Comparison of ENCODE assay signal across 8 mouse cellular contexts in genomic region chr11:70212423-70212822, GRCm38 (mm10). TPM values are rescaled to one million over a fixed set of nuclear protein-coding genes. Genes with fewer than 3 reads are reported as not detected.
A peak's percentile ranks its signal among the peaks of the same experiment; 100 is the strongest.
DNase-seq lines count a peak whose midpoint lies in the region; ATAC-seq and TF ChIP-seq lines count a peak whose summit lies in the region.

Slc16a11 (plus strand) TSS chr11:70212752.

- no peak within 1 kb of the TSS for H3K4me3 ChIP-seq in ES-Bruce4 (ENCODE audit: low read depth, low read length)
- H3K4me3 ChIP-seq in hindbrain, embryonic 12.5 days = no peak within 1 kb of the TSS
- H3K4me3 ChIP-seq in limb, embryonic 12.5 days (replicated peaks) = peak within 1 kb of the TSS; percentile 41
- H3K4me3 ChIP-seq in stomach, postnatal 0 days (ENCODE audit: low read depth, low read length) = peak within 1 kb of the TSS; percentile 29

- TF ChIP-seq POLR2A in ES-Bruce4 (IDR thresholded peaks at IDR 0.05; ENCODE audit: insufficient read depth, low read length) = no peak

- peak within 1 kb of the TSS; percentile 41 for H3K9ac ChIP-seq in ES-Bruce4 (ENCODE audit: low read depth, poor library complexity, severe bottlenecking)
- no peak within 1 kb of the TSS for H3K9ac ChIP-seq in hindbrain, embryonic 12.5 days
- no peak within 1 kb of the TSS for H3K9ac ChIP-seq in limb, embryonic 12.5 days (replicated peaks)
- no peak within 1 kb of the TSS for H3K9ac ChIP-seq in stomach, postnatal 0 days (ENCODE audit: low read length)

- no peak within 1 kb of the TSS for H3K27ac ChIP-seq in ES-Bruce4 (ENCODE audit: insufficient read depth, low read length)
- no peak within 1 kb of the TSS for H3K27ac ChIP-seq in hindbrain, embryonic 12.5 days
- no peak within 1 kb of the TSS for H3K27ac ChIP-seq in limb, embryonic 12.5 days
- H3K27ac ChIP-seq in stomach, postnatal 0 days (replicated peaks) = 0 out of 2 replicates have a peak within 1 kb of the TSS, but pooled peaks have one; percentile 35

- no peak for TF ChIP-seq CTCF in ES-Bruce4 (IDR thresholded peaks at IDR 0.05; ENCODE audit: low read depth, low read length)
- no peak for TF ChIP-seq CTCF in stomach, postnatal 0 days (IDR thresholded peaks at IDR 0.05; ENCODE audit: low read depth)

- no peak for TF ChIP-seq EP300 in ES-Bruce4 (IDR thresholded peaks at IDR 0.05; ENCODE audit: insufficient read depth, low read depth, low read length)
- no peak for TF ChIP-seq EP300 in stomach, postnatal 0 days (optimal IDR thresholded peaks at IDR 0.05)

- H3K36me3 ChIP-seq in ES-Bruce4 (ENCODE audit: control insufficient read depth, insufficient read depth, low read length, poor library complexity, severe bottlenecking) = no peaks in the 10 kb centered on the region
- peaks cover 10% of the 10 kb centered on the region for H3K36me3 ChIP-seq in hindbrain, embryonic 12.5 days
- H3K36me3 ChIP-seq in limb, embryonic 12.5 days = peaks cover 10% of the 10 kb centered on the region; the same call in 1 of the 2 replicates
- H3K36me3 ChIP-seq in stomach, postnatal 0 days (ENCODE audit: control insufficient read depth, insufficient read depth, low read length) = no peaks in the 10 kb centered on the region

- no peaks in the 10 kb centered on the region for H3K27me3 ChIP-seq in ES-Bruce4 (ENCODE audit: control insufficient read depth, insufficient read depth, low read length, poor library complexity, severe bottlenecking)
- H3K27me3 ChIP-seq in hindbrain, embryonic 12.5 days = peaks cover 61% of the 10 kb centered on the region
- H3K27me3 ChIP-seq in limb, embryonic 12.5 days = peaks cover 62% of the 10 kb centered on the region
- peaks cover 3% of the 10 kb centered on the region; the same call in 1 of the 2 replicates for H3K27me3 ChIP-seq in stomach, postnatal 0 days (ENCODE audit: control insufficient read depth, insufficient read depth, low read length)

- no peaks in the 10 kb centered on the region for H3K9me3 ChIP-seq in ES-Bruce4 (replicated peaks; ENCODE audit: control insufficient read depth, insufficient read depth, low read length, poor library complexity, severe bottlenecking)
- no peaks in the 10 kb centered on the region for H3K9me3 ChIP-seq in hindbrain, embryonic 12.5 days (replicated peaks)
- H3K9me3 ChIP-seq in limb, embryonic 12.5 days = no peaks in the 10 kb centered on the region
- no peaks in the 10 kb centered on the region for H3K9me3 ChIP-seq in stomach, postnatal 0 days (ENCODE audit: control insufficient read depth, low read length)

- H3K4me1 ChIP-seq in ES-Bruce4 (ENCODE audit: control insufficient read depth, insufficient read depth, low read length) = no peaks in the 10 kb centered on the region
- peaks cover 16% of the 10 kb centered on the region for H3K4me1 ChIP-seq in hindbrain, embryonic 12.5 days
- H3K4me1 ChIP-seq in limb, embryonic 12.5 days (replicated peaks) = peaks cover 18% of the 10 kb centered on the region
- H3K4me1 ChIP-seq in stomach, postnatal 0 days (replicated peaks; ENCODE audit: control insufficient read depth, insufficient read depth) = peaks cover 3% of the 10 kb centered on the region; the same call in 1 of the 2 replicates

- 73% methylated on average over 6 of the region's 6 CpGs for WGBS in hindbrain, embryonic 12.5 days
- WGBS in limb, embryonic 12.5 days = 61% methylated on average over 6 of the region's 6 CpGs
- 48% methylated on average over 6 of the region's 6 CpGs for WGBS in stomach, postnatal 0 days

- peak within 1 kb of the TSS; percentile 57 for H3K4me2 ChIP-seq in hindbrain, embryonic 12.5 days (replicated peaks)
- H3K4me2 ChIP-seq in limb, embryonic 12.5 days = peak within 1 kb of the TSS; percentile 71
- peak within 1 kb of the TSS; percentile 58 for H3K4me2 ChIP-seq in stomach, postnatal 0 days (replicated peaks; ENCODE audit: low read depth)

- no peak for ATAC-seq in hindbrain, embryonic 12.5 days (ENCODE audit: low FRiP score)
- no peak for ATAC-seq in limb, embryonic 12.5 days (ENCODE audit: insufficient number of reproducible peaks, insufficient read depth, low FRiP score, low TSS enrichment, low read depth)
- no peak for ATAC-seq in stomach, postnatal 0 days (ENCODE audit: low FRiP score, low TSS enrichment)
- ATAC-seq in megakaryocyte, adult 5-6 weeks (ENCODE audit: poor library complexity, severe bottlenecking) = no peak

- peak; percentile 1 for DNase-seq in embryo, embryonic 9.5 days (ENCODE audit: extremely low spot score)
- no peak for DNase-seq in embryo, embryonic 11 days
- DNase-seq in stomach, postnatal 0 days (ENCODE audit: low spot score) = no peak
- no peak for DNase-seq in natural killer cell, adult 2 months (ENCODE audit: low spot score in 2 of 2)

RNA-seq across cellular contexts. Expression of gene Slc16a11, which starts in this region (rescaled TPM):
- 2.0 and 3.5 TPM in 2 replicates for polyA plus RNA-seq in ES-Bruce4 (2011; ENCODE audit: insufficient read depth, insufficient read length, low read depth, missing spikeins)
- 2.4 and 2.6 TPM in 2 replicates for polyA plus RNA-seq in hindbrain, embryonic 12.5 days (2016; fragmentation: Nextera tagmentation; extraction: Ambion mirVana)
- 1.5 and 1.8 TPM in 2 replicates for polyA plus RNA-seq in limb, embryonic 12.5 days (2016; fragmentation: Nextera tagmentation; extraction: Ambion mirVana)
- polyA plus RNA-seq in stomach, postnatal 0 days (2015; fragmentation: Nextera tagmentation; extraction: Ambion mirVana) = 2.5 and 3.1 TPM in 2 replicates
- not detected in 2 replicates for total RNA-seq in megakaryocyte, adult 5-6 weeks (2015)
- not detected in 2 replicates for total RNA-seq in megakaryocyte, adult 5-6 weeks (2017)

Comparison
In these comparisons a context has a peak if more than half of its experiments do, and no peak if none do; other contexts are left out.
1. H3K4me3 ChIP-seq: peak in limb, embryonic 12.5 days (single experiment) and stomach, postnatal 0 days (single experiment); none in ES-Bruce4 (single experiment) and hindbrain, embryonic 12.5 days (single experiment).
2. Peak in every context shown above with its lines, with median percentiles within 50 percentile points of each other: H3K4me2 ChIP-seq.